In the genomic region with DNA sequence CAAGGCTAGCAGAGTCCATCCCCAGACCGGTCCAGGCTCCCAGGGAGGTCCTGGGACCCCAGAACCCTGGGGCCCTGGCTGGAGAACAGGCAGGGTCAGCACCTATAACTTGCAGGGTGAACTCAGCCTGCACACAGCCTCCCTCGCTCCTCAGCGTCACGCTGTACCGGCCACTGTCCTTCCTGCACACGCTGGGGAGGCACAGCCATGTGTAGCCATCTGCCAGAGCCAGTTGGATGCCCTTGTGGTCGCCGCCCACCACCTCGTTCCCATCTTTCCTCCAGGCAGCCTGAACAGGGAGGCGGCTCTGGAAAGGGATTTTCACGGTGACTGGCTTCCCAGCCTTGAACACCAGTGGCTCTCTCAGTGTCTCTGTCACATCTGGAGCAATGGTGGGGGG, we compare ENCODE assay signal across 24 mouse cellular contexts. TPM values are rescaled to one million over a fixed set of nuclear protein-coding genes. Genes with fewer than 3 reads are reported as not detected.
DNase-seq lines count a peak whose midpoint lies in the region; ATAC-seq and TF ChIP-seq lines count a peak whose summit lies in the region.
"Had no signal": no experiment of that assay in that cellular context is flagged by ENCODE, and none has a peak within 500 bp of the region (broad histone marks: within the 10 kb centered on the region; RNA-seq: fewer than 3 reads in every experiment).

No protein-coding gene starts in this region.

- H3K4me2 ChIP-seq in kidney, embryonic 15.5 days = no peak overlapping the region
- H3K4me2 ChIP-seq: forebrain, embryonic 13.5 days; heart, embryonic 15.5 days; hindbrain, embryonic 14.5 days; liver, embryonic 13.5 days had no signal

- no peaks in the 10 kb centered on the region for H3K9me3 ChIP-seq in kidney, embryonic 15.5 days (replicated peaks)
- no peaks in the 10 kb centered on the region for H3K9me3 ChIP-seq in megakaryocyte, embryonic 14.5 days
- H3K9me3 ChIP-seq: forebrain, embryonic 13.5 days; heart, embryonic 15.5 days; liver, embryonic 13.5 days had no signal

- WGBS in kidney, embryonic 15.5 days = 41% methylated on average over 11 of the region's 11 CpGs

- ATAC-seq in kidney, embryonic 15.5 days (replicated peaks; ENCODE audit: low FRiP score) = peak; percentile 61; the same call in 1 of the 2 replicates
- ATAC-seq in megakaryocyte, adult 5-6 weeks (ENCODE audit: poor library complexity, severe bottlenecking) = no peak
- ATAC-seq: CD4-positive, CD25-positive, alpha-beta regulatory T cell, adult 4 months; forebrain, embryonic 13.5 days; inflammation-experienced regulatory T-cells, adult 6 months had no signal

- H3K27ac ChIP-seq in kidney, embryonic 15.5 days = no peak overlapping the region
- no peak overlapping the region for H3K27ac ChIP-seq in layer of hippocampus, adult 2 months
- H3K27ac ChIP-seq: forebrain, embryonic 13.5 days; heart, embryonic 15.5 days; hindbrain, embryonic 14.5 days; liver, embryonic 13.5 days had no signal

- no peak overlapping the region for H3K9ac ChIP-seq in kidney, embryonic 15.5 days
- H3K9ac ChIP-seq: forebrain, embryonic 13.5 days; heart, embryonic 15.5 days; hindbrain, embryonic 14.5 days; liver, embryonic 13.5 days had no signal

- H3K4me3 ChIP-seq in kidney, embryonic 15.5 days (replicated peaks) = no peak overlapping the region
- no peak overlapping the region for H3K4me3 ChIP-seq in layer of hippocampus, adult 2 months
- H3K4me3 ChIP-seq in megakaryocyte, embryonic 14.5 days (replicated peaks) = peak overlapping the region; percentile 52
- H3K4me3 ChIP-seq: forebrain, embryonic 13.5 days; heart, embryonic 15.5 days; liver, embryonic 13.5 days had no signal

- peaks cover 9% of the 10 kb centered on the region; the same call in 1 of the 2 replicates for H3K27me3 ChIP-seq in kidney, embryonic 15.5 days
- H3K27me3 ChIP-seq in megakaryocyte, embryonic 14.5 days (replicated peaks) = peaks cover 96% of the 10 kb centered on the region

- no peak for DNase-seq in kidney, adult 9 months
- peak; percentile 42 to 56 for DNase-seq in layer of hippocampus, adult 2 months (ENCODE audit: low spot score in 2 of 2)
- DNase-seq in layer of hippocampus, adult 9-10 months (ENCODE audit: low spot score) = no peak
- peak; percentile 69 for DNase-seq in brain, adult 2 months (ENCODE audit: low read depth, low spot score)
- DNase-seq: adrenal gland, postnatal 14 days; cerebellum, adult 8-10 months; heart, postnatal 36 days; kidney, adult 8-10 months; liver, embryonic 13.5 days; lung, adult 2 months; lung, postnatal 14 days; thymus, postnatal 14 days had no signal

- TF ChIP-seq CTCF in layer of hippocampus, adult 2 months (conservative IDR thresholded peaks at IDR 0.05) = no peak

- H3K4me1 ChIP-seq in kidney, embryonic 15.5 days = 0 out of 2 replicates have a peak, but pooled peaks cover 7% of the 10 kb centered on the region
- H3K4me1 ChIP-seq in megakaryocyte, embryonic 14.5 days = peaks cover 31% of the 10 kb centered on the region
- H3K4me1 ChIP-seq: forebrain, embryonic 13.5 days; heart, embryonic 15.5 days; liver, embryonic 13.5 days had no signal

- no peaks in the 10 kb centered on the region for H3K36me3 ChIP-seq in kidney, embryonic 15.5 days
- H3K36me3 ChIP-seq in megakaryocyte, embryonic 14.5 days (replicated peaks; ENCODE audit: low read length) = no peaks in the 10 kb centered on the region
- H3K36me3 ChIP-seq: heart, embryonic 15.5 days; liver, embryonic 13.5 days had no signal

RNA-seq across cellular contexts. Expression of gene Igfn1, which starts 41.6 kb away (rescaled TPM):
- polyA plus RNA-seq in kidney, embryonic 15.5 days (2015; fragmentation: Nextera tagmentation; extraction: Ambion mirVana) = 0.12 and 0.14 TPM in 2 replicates
- under 1 TPM; 0.15 to 0.36 TPM for total RNA-seq in layer of hippocampus, adult 2 months (2021)
- 0.12 and 0.43 TPM in 2 replicates for polyA plus RNA-seq in megakaryocyte, embryonic 14.5 days (2012; ENCODE audit: insufficient read depth, low replicate concordance)
- not detected in 2 replicates for total RNA-seq in megakaryocyte, adult 5-6 weeks (2015)
- not detected in 2 replicates for total RNA-seq in megakaryocyte, adult 5-6 weeks (2017)
- total RNA-seq: adrenal gland, postnatal 14 days; heart, postnatal 36 days; megakaryocyte progenitor cell, adult 5-6 weeks had no signal
- polyA plus RNA-seq: CD4-positive, CD25-positive, alpha-beta regulatory T cell, adult 4 months; embryonic facial prominence, embryonic 14.5 days; forebrain, embryonic 13.5 days; heart, embryonic 15.5 days; hindbrain, embryonic 14.5 days; inflammation-experienced regulatory T-cells, adult 6 months; liver, embryonic 13.5 days; lung, adult 2 months; midbrain, postnatal 0 days had no signal

RNA-seq across cellular contexts. Expression of gene Tmem9, which starts 43.4 kb away (rescaled TPM):
- 206 and 224 TPM in 2 replicates for polyA plus RNA-seq in kidney, embryonic 15.5 days (2015; fragmentation: Nextera tagmentation; extraction: Ambion mirVana)
- total RNA-seq in layer of hippocampus, adult 2 months (2021) = 10 to 100 TPM; 69.5 to 85.7 TPM
- polyA plus RNA-seq in megakaryocyte, embryonic 14.5 days (2012; ENCODE audit: insufficient read depth, low replicate concordance) = 6.0 and 24.1 TPM in 2 replicates
- 2.5 and 3.9 TPM in 2 replicates for total RNA-seq in megakaryocyte, adult 5-6 weeks (2015)
- 2.8 and 3.7 TPM in 2 replicates for total RNA-seq in megakaryocyte, adult 5-6 weeks (2017)

RNA-seq across cellular contexts. Expression of gene Pkp1, which starts 45.6 kb away (rescaled TPM):
- polyA plus RNA-seq in kidney, embryonic 15.5 days (2015; fragmentation: Nextera tagmentation; extraction: Ambion mirVana) = 0.35 and 0.57 TPM in 2 replicates
- not detected for total RNA-seq in layer of hippocampus, adult 2 months (2021)
- polyA plus RNA-seq in megakaryocyte, embryonic 14.5 days (2012; ENCODE audit: insufficient read depth, low replicate concordance) = 0.04 TPM in 1 of 2 replicates, not detected in the other
- not detected in 2 replicates for total RNA-seq in megakaryocyte, adult 5-6 weeks (2015)
- not detected in 2 replicates for total RNA-seq in megakaryocyte, adult 5-6 weeks (2017)
- total RNA-seq: adrenal gland, postnatal 14 days; heart, postnatal 36 days; megakaryocyte progenitor cell, adult 5-6 weeks had no signal
- polyA plus RNA-seq: CD4-positive, CD25-positive, alpha-beta regulatory T cell, adult 4 months; forebrain, embryonic 13.5 days; hindbrain, embryonic 14.5 days; inflammation-experienced regulatory T-cells, adult 6 months; liver, embryonic 13.5 days; neural tube, embryonic 14.5 days had no signal

Comparison
In these comparisons a context has a peak if more than half of its experiments do, and no peak if none do; other contexts are left out.
1. DNase-seq: peak in layer of hippocampus, adult 2 months (2 of 2) and brain, adult 2 months (single experiment); none in kidney, adult 9 months (single experiment) and layer of hippocampus, adult 9-10 months (single experiment).
2. RNA of gene Tmem9, which starts 43.4 kb away (total RNA-seq): 69.5 to 85.7 TPM in layer of hippocampus, adult 2 months; 2.5 to 3.9 TPM in megakaryocyte, adult 5-6 weeks; every median in the first group is over 10 times any median in the second.